Comparison of ENCODE assay signal across 8 mouse cellular contexts in genomic region chr14:20347441-20347990, GRCm38 (mm10). TPM values are rescaled to one million over a fixed set of nuclear protein-coding genes. Genes with fewer than 3 reads are reported as not detected.
DNase-seq lines count a peak whose midpoint lies in the region; ATAC-seq and TF ChIP-seq lines count a peak whose summit lies in the region.

No protein-coding gene starts in this region.

- 6% methylated on average over 15 of the region's 15 CpGs for WGBS in heart, embryonic 14.5 days
- 3% methylated on average over 15 of the region's 15 CpGs for WGBS in forebrain, postnatal 0 days
- 3% methylated on average over 15 of the region's 15 CpGs for WGBS in liver, embryonic 16.5 days (ENCODE audit: insufficient replicate concordance)

- peak overlapping the region; percentile 87 to 92 for H3K27ac ChIP-seq in heart, embryonic 14.5 days (replicated peaks in 1 of 2; ENCODE audit: control insufficient read depth in 1 of 2, insufficient read depth in 1 of 2, low read depth in 2 of 2, low read length in 2 of 2)
- peak overlapping the region; percentile 83 for H3K27ac ChIP-seq in MEL (ENCODE audit: control insufficient read depth, low read depth, low read length)
- peak overlapping the region; percentile 90 for H3K27ac ChIP-seq in forebrain, postnatal 0 days (ENCODE audit: low read depth, low read length)
- peak overlapping the region; percentile 76 for H3K27ac ChIP-seq in liver, embryonic 16.5 days (ENCODE audit: low read length)

- peaks cover 0 to 21% of the 10 kb centered on the region in 2 experiments; a peak in 2 of 4 replicates for H3K4me1 ChIP-seq in heart, embryonic 14.5 days (ENCODE audit: control insufficient read depth in 2 of 2, insufficient read depth in 2 of 2, low read length in 2 of 2)
- peaks cover 2 to 6% of the 10 kb centered on the region in 2 experiments; a peak in 3 of 4 replicates for H3K4me1 ChIP-seq in MEL (ENCODE audit: control insufficient read depth in 1 of 2, insufficient read depth in 2 of 2, low read length in 2 of 2)
- peaks cover 16% of the 10 kb centered on the region for H3K4me1 ChIP-seq in forebrain, postnatal 0 days (ENCODE audit: insufficient read depth)
- H3K4me1 ChIP-seq in liver, embryonic 16.5 days (ENCODE audit: control insufficient read depth, low read depth, low read length) = peaks cover 14% of the 10 kb centered on the region

- TF ChIP-seq CTCF in MEL (IDR thresholded peaks at IDR 0.05 in 2 of 3, conservative IDR thresholded peaks at IDR 0.05 in 1 of 3; ENCODE audit: control insufficient read depth in 1 of 3, insufficient read depth in 1 of 3, low read depth in 2 of 3, low read length in 3 of 3, poor library complexity in 1 of 3, severe bottlenecking in 1 of 3) = no peak
- TF ChIP-seq CTCF in forebrain, postnatal 0 days (IDR thresholded peaks at IDR 0.05; ENCODE audit: low read depth) = no peak

- H3K79me2 ChIP-seq in MEL (ENCODE audit: control insufficient read depth, insufficient read depth, low read length, poor library complexity) = peaks cover 31% of the 10 kb centered on the region

- H3K36me3 ChIP-seq in heart, embryonic 14.5 days (ENCODE audit: control insufficient read depth, insufficient read depth, low read length) = peaks cover 39% of the 10 kb centered on the region
- H3K36me3 ChIP-seq in MEL (ENCODE audit: control insufficient read depth in 1 of 2, insufficient read depth in 2 of 2, low read length in 2 of 2) = peaks cover 1 to 13% of the 10 kb centered on the region in 2 experiments; a peak in 2 of 4 replicates
- H3K36me3 ChIP-seq in forebrain, postnatal 0 days (ENCODE audit: insufficient read depth) = peaks cover 13% of the 10 kb centered on the region
- peaks cover 5% of the 10 kb centered on the region; the same call in 1 of the 2 replicates for H3K36me3 ChIP-seq in liver, embryonic 16.5 days (ENCODE audit: control insufficient read depth, insufficient read depth)

- peak overlapping the region; percentile 85 for H3K4me2 ChIP-seq in heart, embryonic 14.5 days (ENCODE audit: low read length)
- H3K4me2 ChIP-seq in forebrain, postnatal 0 days (ENCODE audit: low read depth) = peak overlapping the region; percentile 74
- peak overlapping the region; percentile 53 for H3K4me2 ChIP-seq in liver, embryonic 16.5 days (ENCODE audit: low read depth, low read length)

- ATAC-seq in heart, embryonic 14.5 days (ENCODE audit: insufficient number of reproducible peaks, insufficient read depth, low FRiP score, low read depth) = peak; percentile 14; the same call in 1 of the 2 replicates
- peak; percentile 59 for ATAC-seq in forebrain, postnatal 0 days
- ATAC-seq in liver, embryonic 16.5 days (ENCODE audit: low read depth) = peak; percentile 31

- no peak for DNase-seq in heart, adult 8-10 months (ENCODE audit: low spot score)
- no peak for DNase-seq in MEL (ENCODE audit: low read depth, low spot score)
- no peak for DNase-seq in forebrain, postnatal 0 days
- DNase-seq in urinary bladder, postnatal 36 days (ENCODE audit: low spot score in 2 of 2) = no peak
- DNase-seq in gastrocnemius, postnatal 14 days = no peak
- DNase-seq in adrenal gland, postnatal 4 days (ENCODE audit: low spot score in 2 of 2) = no peak

- intact Hi-C loops in gastrocnemius, postnatal 14 days (cut with DNase I; ENCODE audit: low total_unique reads) = no loop called here

- H3K9ac ChIP-seq in heart, embryonic 14.5 days (ENCODE audit: low read length) = peak overlapping the region; percentile 87
- peak overlapping the region; percentile 96 for H3K9ac ChIP-seq in MEL (ENCODE audit: control insufficient read depth, low read depth, low read length, poor library complexity, severe bottlenecking)
- peak overlapping the region; percentile 99 for H3K9ac ChIP-seq in forebrain, postnatal 0 days
- H3K9ac ChIP-seq in liver, embryonic 16.5 days (ENCODE audit: low read depth, low read length) = peak overlapping the region; percentile 84

- no peak for TF ChIP-seq RAD21 in MEL (IDR thresholded peaks at IDR 0.05; ENCODE audit: low read depth, low read length)

- H3K9me3 ChIP-seq in heart, embryonic 14.5 days (ENCODE audit: control insufficient read depth, low read length) = no peaks in the 10 kb centered on the region
- H3K9me3 ChIP-seq in MEL (replicated peaks; ENCODE audit: insufficient read depth, low read length) = no peaks in the 10 kb centered on the region
- no peaks in the 10 kb centered on the region for H3K9me3 ChIP-seq in forebrain, postnatal 0 days (ENCODE audit: low read length)
- no peaks in the 10 kb centered on the region for H3K9me3 ChIP-seq in liver, embryonic 16.5 days (replicated peaks; ENCODE audit: control insufficient read depth, low read length)

- peak in 1 of 2 experiments; percentile 91; a peak in 2 of 4 replicates for TF ChIP-seq POLR2A in MEL (IDR thresholded peaks at IDR 0.05; ENCODE audit: control insufficient read depth in 1 of 2, insufficient read depth in 1 of 2, low read depth in 1 of 2, low read length in 2 of 2, poor library complexity in 1 of 2)

- peak overlapping the region; percentile 74 to 96 for H3K4me3 ChIP-seq in heart, embryonic 14.5 days (ENCODE audit: control insufficient read depth in 1 of 2, insufficient read depth in 1 of 2, low read depth in 1 of 2, low read length in 2 of 2)
- peak overlapping the region; percentile 95 to 99 for H3K4me3 ChIP-seq in MEL (ENCODE audit: control insufficient read depth in 1 of 2, insufficient read depth in 1 of 2, low read depth in 2 of 2, low read length in 2 of 2)
- peak overlapping the region; percentile 95 for H3K4me3 ChIP-seq in forebrain, postnatal 0 days (ENCODE audit: low read depth, low read length)
- peak overlapping the region; percentile 79 for H3K4me3 ChIP-seq in liver, embryonic 16.5 days (ENCODE audit: low read depth, low read length)

- TF ChIP-seq EP300 in MEL (IDR thresholded peaks at IDR 0.05; ENCODE audit: low read depth in 1 of 2, low read length in 2 of 2) = no peak

- H3K27me3 ChIP-seq in heart, embryonic 14.5 days (ENCODE audit: control insufficient read depth, insufficient read depth, low read length) = no peaks in the 10 kb centered on the region
- no peaks in the 10 kb centered on the region for H3K27me3 ChIP-seq in MEL (ENCODE audit: control insufficient read depth in 1 of 2, insufficient read depth in 2 of 2, low read length in 2 of 2)
- H3K27me3 ChIP-seq in forebrain, postnatal 0 days (ENCODE audit: insufficient read depth, low read length) = no peaks in the 10 kb centered on the region
- H3K27me3 ChIP-seq in liver, embryonic 16.5 days (ENCODE audit: control insufficient read depth, insufficient read depth, low read depth, low read length) = no peaks in the 10 kb centered on the region

RNA-seq across cellular contexts. Expression of gene Ecd, which starts 0.4 kb away (rescaled TPM):
- 35.0 and 36.4 TPM in 2 replicates for polyA plus RNA-seq in heart, embryonic 14.5 days (2014; fragmentation: Nextera tagmentation; extraction: Ambion mirVana)
- 10 to 100 TPM; 38.3 to 42.0 (median 39.9) TPM for total RNA-seq in heart, adult 8-10 months (2022)
- total RNA-seq in MEL (2012; rRNA removed) = 58.8 and 64.9 TPM in 2 replicates
- 10 to 100 TPM in 1 of 2 experiments, not detected in 1; 72.2 TPM for polyA plus RNA-seq in MEL (2012; ENCODE audit: insufficient read depth in 1 of 2, insufficient read length in 2 of 2, low read depth in 1 of 2, low replicate concordance in 2 of 2, missing spikeins in 1 of 2)
- total RNA-seq in forebrain, postnatal 0 days (2014; rRNA removed) = 37.7 and 46.8 TPM in 2 replicates
- polyA plus RNA-seq in forebrain, postnatal 0 days (2015; fragmentation: Nextera tagmentation; extraction: Ambion mirVana) = 36.4 and 44.0 TPM in 2 replicates
- polyA plus RNA-seq in liver, embryonic 16.5 days (2015; fragmentation: Nextera tagmentation; extraction: Ambion mirVana) = 24.5 and 24.8 TPM in 2 replicates
- 10 to 100 TPM; 27.1 to 30.5 TPM for total RNA-seq in gastrocnemius, postnatal 14 days (2021)
- 10 to 100 TPM; 41.5 to 44.5 TPM for total RNA-seq in adrenal gland, postnatal 4 days (2021)

RNA-seq across cellular contexts. Expression of gene Fam149b, which starts 0.4 kb away (rescaled TPM):
- 29.7 and 30.4 TPM in 2 replicates for polyA plus RNA-seq in heart, embryonic 14.5 days (2014; fragmentation: Nextera tagmentation; extraction: Ambion mirVana)
- 10 to 100 TPM; 30.1 to 32.7 (median 30.5) TPM for total RNA-seq in heart, adult 8-10 months (2022)
- total RNA-seq in MEL (2012; rRNA removed) = 16.1 and 18.9 TPM in 2 replicates
- 10 to 100 TPM in 1 of 2 experiments, not detected in 1; 25.8 TPM for polyA plus RNA-seq in MEL (2012; ENCODE audit: insufficient read depth in 1 of 2, insufficient read length in 2 of 2, low read depth in 1 of 2, low replicate concordance in 2 of 2, missing spikeins in 1 of 2)
- 47.8 and 61.4 TPM in 2 replicates for total RNA-seq in forebrain, postnatal 0 days (2014; rRNA removed)
- polyA plus RNA-seq in forebrain, postnatal 0 days (2015; fragmentation: Nextera tagmentation; extraction: Ambion mirVana) = 18.8 and 26.6 TPM in 2 replicates
- 7.1 and 8.8 TPM in 2 replicates for polyA plus RNA-seq in liver, embryonic 16.5 days (2015; fragmentation: Nextera tagmentation; extraction: Ambion mirVana)
- 10 to 100 TPM; 14.7 to 17.2 TPM for total RNA-seq in gastrocnemius, postnatal 14 days (2021)
- total RNA-seq in adrenal gland, postnatal 4 days (2021) = 10 to 100 TPM; 37.2 to 44.3 TPM

RNA-seq across cellular contexts. Expression of gene Dnajc9, which starts 41.2 kb away (rescaled TPM):
- polyA plus RNA-seq in heart, embryonic 14.5 days (2014; fragmentation: Nextera tagmentation; extraction: Ambion mirVana) = 74.2 and 87.6 TPM in 2 replicates
- total RNA-seq in heart, adult 8-10 months (2022) = 10 to 100 TPM; 10.7 to 13.7 (median 12.1) TPM
- 125 and 138 TPM in 2 replicates for total RNA-seq in MEL (2012; rRNA removed)
- 100 to 1,000 TPM; 114 to 385 TPM for polyA plus RNA-seq in MEL (2012; ENCODE audit: insufficient read depth in 1 of 2, insufficient read length in 2 of 2, low read depth in 1 of 2, low replicate concordance in 2 of 2, missing spikeins in 1 of 2)
- total RNA-seq in forebrain, postnatal 0 days (2014; rRNA removed) = 69.2 and 74.1 TPM in 2 replicates
- polyA plus RNA-seq in forebrain, postnatal 0 days (2015; fragmentation: Nextera tagmentation; extraction: Ambion mirVana) = 112 and 115 TPM in 2 replicates
- polyA plus RNA-seq in liver, embryonic 16.5 days (2015; fragmentation: Nextera tagmentation; extraction: Ambion mirVana) = 94.0 and 103 TPM in 2 replicates
- 1 to 10 TPM; 9.2 to 9.9 TPM for total RNA-seq in gastrocnemius, postnatal 14 days (2021)
- 10 to 100 TPM; 58.4 to 62.8 TPM for total RNA-seq in adrenal gland, postnatal 4 days (2021)

RNA-seq across cellular contexts. Expression of gene Mrps16, which starts 45.9 kb away (rescaled TPM):
- polyA plus RNA-seq in heart, embryonic 14.5 days (2014; fragmentation: Nextera tagmentation; extraction: Ambion mirVana) = 104 and 106 TPM in 2 replicates
- 10 to 100 TPM; 75.0 to 83.1 (median 78.0) TPM for total RNA-seq in heart, adult 8-10 months (2022)
- total RNA-seq in MEL (2012; rRNA removed) = 119 and 132 TPM in 2 replicates
- polyA plus RNA-seq in MEL (2012; ENCODE audit: insufficient read depth in 1 of 2, insufficient read length in 2 of 2, low read depth in 1 of 2, low replicate concordance in 2 of 2, missing spikeins in 1 of 2) = 100 to 1,000 TPM in 1 of 2 experiments, not detected in 1; 112 TPM
- 26.2 and 34.7 TPM in 2 replicates for total RNA-seq in forebrain, postnatal 0 days (2014; rRNA removed)
- 59.9 and 79.1 TPM in 2 replicates for polyA plus RNA-seq in forebrain, postnatal 0 days (2015; fragmentation: Nextera tagmentation; extraction: Ambion mirVana)
- 40.4 and 47.2 TPM in 2 replicates for polyA plus RNA-seq in liver, embryonic 16.5 days (2015; fragmentation: Nextera tagmentation; extraction: Ambion mirVana)
- total RNA-seq in gastrocnemius, postnatal 14 days (2021) = 10 to 100 TPM; 40.1 to 47.6 TPM
- total RNA-seq in adrenal gland, postnatal 4 days (2021) = 10 to 100 TPM; 73.0 to 74.9 TPM

RNA-seq across cellular contexts. Expression of gene Nudt13, which starts 53.0 kb away (rescaled TPM):
- 10.5 and 13.8 TPM in 2 replicates for polyA plus RNA-seq in heart, embryonic 14.5 days (2014; fragmentation: Nextera tagmentation; extraction: Ambion mirVana)
- 10 to 100 TPM; 35.5 to 58.5 (median 43.4) TPM for total RNA-seq in heart, adult 8-10 months (2022)
- total RNA-seq in MEL (2012; rRNA removed) = 9.9 and 10.3 TPM in 2 replicates
- 10 to 100 TPM in 1 of 2 experiments, not detected in 1; 12.3 TPM for polyA plus RNA-seq in MEL (2012; ENCODE audit: insufficient read depth in 1 of 2, insufficient read length in 2 of 2, low read depth in 1 of 2, low replicate concordance in 2 of 2, missing spikeins in 1 of 2)
- 23.5 and 26.0 TPM in 2 replicates for total RNA-seq in forebrain, postnatal 0 days (2014; rRNA removed)
- 10.7 and 13.5 TPM in 2 replicates for polyA plus RNA-seq in forebrain, postnatal 0 days (2015; fragmentation: Nextera tagmentation; extraction: Ambion mirVana)
- 5.0 and 5.1 TPM in 2 replicates for polyA plus RNA-seq in liver, embryonic 16.5 days (2015; fragmentation: Nextera tagmentation; extraction: Ambion mirVana)
- 10 to 100 TPM; 20.5 to 27.9 TPM for total RNA-seq in gastrocnemius, postnatal 14 days (2021)
- total RNA-seq in adrenal gland, postnatal 4 days (2021) = 10 to 100 TPM; 32.8 to 44.5 TPM
